Mouse (Mus musculus) c-Kit-positive CD71-positive TER-119-negative erythroid progenitor cells, embryonic 14.5 days (primary cell): ENCODE measurements around the gene Gdi2.

ENCODE experiments used
- DNase-seq: peaks from one replicate; pipeline ENCODE4 v3.0.0-alpha.2; 2013; ENCODE audit warnings: low read depth

The Gdi2 gene

DNA sequence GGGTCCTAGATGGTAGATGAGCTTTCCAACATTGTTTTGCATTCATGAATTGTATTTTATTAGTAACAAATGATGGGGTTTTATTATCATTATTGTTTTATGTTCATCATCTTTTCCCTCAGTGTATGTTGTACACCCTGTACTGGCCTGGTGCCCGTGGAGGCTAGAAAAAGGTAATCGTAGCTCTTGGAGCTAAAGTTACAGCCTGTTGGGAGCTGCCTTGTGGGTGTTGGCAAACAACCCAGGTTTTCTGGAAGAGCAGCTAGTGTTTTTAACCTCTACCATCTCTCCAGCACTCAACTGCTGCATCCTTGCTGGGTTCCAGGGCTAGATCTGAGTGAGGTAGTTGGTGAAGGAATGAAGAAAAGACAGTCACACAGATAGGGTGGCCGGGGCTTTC lies 9.5 kb downstream of the Gdi2 start:
- no peak for DNase-seq

DNA sequence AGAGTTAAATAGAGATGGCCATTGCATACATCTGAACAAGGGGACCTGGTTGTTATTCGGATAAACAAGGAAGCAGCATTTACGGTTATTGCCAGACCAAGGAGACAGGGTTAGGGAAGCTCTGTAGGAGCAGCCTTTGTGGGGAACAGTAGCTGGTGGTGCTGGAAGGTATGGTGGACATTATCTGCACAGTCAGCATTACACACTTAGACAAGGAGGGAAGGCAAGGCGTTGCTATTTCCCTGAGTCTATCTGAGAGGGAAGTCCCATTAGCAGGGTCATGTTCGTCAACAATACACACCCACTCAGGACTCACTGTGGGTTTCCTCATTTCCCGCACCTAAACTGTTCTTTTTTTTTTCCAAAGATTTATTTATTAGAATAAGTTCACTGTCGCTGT lies 10.0 kb downstream of the Gdi2 start:
- DNase-seq = no peak

DNA sequence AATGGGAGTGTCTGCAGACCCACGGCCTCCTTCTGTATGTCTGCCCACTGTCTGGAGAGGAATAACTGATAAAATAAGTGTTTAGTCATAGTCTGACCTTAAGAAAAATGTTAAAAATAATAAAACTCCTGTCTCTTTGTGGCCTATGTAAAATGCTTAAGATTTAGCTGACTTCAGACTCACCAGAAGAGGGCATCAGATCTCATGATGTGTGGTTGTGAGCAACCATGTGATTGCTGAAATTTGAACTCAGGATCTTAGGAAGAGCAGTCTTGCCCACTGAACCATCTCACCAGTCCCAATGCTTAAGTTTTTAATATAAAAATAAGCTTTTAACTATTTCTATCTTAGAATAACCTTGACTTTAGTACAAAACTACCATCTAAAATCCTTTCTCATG lies 25.3 kb downstream of the Gdi2 start:
- DNase-seq = no peak

DNA sequence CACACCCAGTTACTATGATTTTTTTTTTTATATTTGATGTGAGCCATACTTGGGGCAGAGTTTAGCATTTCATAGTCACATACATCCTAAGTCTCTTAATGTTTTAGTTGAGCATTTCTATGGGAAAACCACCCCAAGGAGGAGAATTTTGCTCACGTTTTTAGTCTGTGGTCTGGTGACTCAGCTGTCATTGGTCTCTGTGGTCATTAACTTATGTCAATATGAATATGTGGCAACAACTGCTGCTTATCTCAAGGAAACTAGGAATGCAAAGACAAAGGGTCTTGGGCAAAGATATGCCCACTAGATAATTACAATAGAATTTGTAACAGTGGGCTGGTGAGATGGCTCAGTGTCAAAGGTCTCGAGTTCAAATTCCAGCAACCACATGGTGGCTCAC lies 26.1 kb downstream of the Gdi2 start:
- DNase-seq = no peak

DNA sequence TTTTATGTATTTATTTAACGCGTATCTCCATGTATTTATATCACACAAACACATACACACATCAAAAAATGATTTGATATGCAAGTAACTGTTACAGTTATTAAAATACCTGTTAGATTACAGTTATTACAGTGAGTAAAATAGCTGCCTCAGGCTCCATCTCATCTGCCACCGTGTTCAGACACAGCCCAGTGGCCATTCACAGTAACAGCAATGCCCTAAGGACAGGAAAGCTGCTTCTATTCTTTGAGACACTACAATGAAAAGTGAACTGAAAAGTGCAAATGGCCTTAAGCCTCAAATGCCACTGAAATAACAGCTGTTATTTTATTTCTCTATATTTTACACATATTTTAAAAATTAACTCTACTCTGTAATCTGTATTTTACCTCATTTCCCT lies 52.9 kb downstream of the Gdi2 start:
- no peak for DNase-seq

DNA sequence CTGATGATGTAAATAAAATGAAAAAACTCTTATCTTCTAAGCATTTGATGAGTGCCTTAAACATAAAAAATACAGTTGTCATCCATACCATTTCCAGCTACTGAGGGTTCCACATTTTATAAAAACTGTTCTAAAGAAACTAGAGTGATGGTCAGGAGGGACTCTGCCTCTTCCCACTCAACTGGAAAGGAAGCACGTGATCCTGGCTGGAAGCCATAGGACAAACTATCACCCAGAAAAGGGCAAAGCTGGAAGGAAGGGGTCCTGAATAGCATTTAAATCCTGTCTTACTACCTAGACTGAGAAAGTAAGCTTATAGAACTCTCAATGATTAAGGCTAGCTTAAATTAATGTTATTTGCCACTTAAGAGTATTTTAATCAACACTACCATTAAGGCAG lies 56.4 kb downstream of the Gdi2 start:
- DNase-seq = no peak

DNA sequence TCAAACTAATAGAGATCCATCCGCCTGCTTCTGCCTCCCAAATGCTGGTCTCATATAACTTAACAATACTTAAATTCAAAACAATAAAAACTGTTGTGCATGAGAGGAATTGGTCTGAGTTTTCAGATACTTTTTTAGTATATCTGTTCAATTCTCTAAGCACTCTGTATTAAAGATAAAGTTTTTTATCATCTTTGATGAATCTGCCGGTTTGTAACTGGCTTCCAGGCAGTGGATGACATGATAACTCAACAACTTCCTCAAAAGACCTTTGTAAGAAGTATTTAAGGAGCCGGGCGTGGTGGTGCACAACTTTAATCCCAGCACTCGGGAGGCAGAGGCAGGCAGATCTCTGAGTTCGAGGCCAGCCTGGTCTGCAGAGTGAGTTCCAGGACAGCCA lies 58.4 kb downstream of the Gdi2 start:
- DNase-seq = no peak

DNA sequence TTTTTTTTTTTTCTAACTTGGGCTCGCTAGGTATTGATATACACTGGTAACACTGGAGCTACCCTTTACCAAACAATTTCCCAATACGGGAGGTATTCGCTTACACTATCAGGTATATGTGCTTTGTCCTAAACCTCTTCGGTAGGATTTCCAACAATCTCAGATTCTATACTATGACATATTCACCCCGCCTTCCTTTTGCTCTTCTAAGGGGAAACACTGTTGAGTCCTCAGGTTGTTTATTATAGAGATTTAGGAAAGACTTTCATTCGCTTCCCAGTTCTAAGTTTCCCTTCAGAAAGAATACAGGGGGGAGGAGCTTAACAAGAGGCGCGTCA lies 71.9 kb downstream of the Gdi2 start:
- no peak for DNase-seq

DNA sequence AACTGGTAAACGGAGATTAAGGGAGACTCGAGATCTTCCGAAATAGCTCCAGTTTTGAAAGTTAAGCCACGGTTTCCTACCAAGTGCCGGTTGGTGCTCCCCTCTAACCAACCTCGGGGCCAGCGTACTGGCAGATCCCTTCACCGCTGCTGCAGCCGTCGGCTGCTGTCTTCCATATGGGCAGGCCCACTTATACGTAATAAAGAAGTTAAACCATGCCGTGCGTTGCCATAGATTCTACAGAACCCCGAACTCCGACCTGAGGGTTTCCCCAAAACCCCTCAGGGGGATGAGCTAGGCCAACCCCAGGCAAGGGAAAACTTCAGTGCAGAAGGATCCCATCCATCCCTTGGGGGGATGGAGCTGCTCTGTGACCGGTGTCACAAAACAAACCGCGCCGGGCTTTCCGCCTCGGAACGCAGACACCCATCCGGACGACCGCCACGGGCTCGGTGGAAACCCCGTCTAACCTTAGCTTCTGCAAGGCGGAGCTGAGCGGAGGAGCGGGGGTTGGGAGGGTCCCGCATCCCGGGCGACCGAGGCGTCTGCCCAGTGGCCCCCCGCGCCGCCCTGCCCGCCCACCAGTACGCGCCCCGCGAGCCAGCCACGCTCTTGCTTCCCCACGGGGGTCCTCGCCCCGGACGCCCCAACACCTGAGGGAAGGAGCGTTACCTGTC lies 72.4 kb downstream of the Gdi2 start:
- DNase-seq = peak; percentile 50

DNA sequence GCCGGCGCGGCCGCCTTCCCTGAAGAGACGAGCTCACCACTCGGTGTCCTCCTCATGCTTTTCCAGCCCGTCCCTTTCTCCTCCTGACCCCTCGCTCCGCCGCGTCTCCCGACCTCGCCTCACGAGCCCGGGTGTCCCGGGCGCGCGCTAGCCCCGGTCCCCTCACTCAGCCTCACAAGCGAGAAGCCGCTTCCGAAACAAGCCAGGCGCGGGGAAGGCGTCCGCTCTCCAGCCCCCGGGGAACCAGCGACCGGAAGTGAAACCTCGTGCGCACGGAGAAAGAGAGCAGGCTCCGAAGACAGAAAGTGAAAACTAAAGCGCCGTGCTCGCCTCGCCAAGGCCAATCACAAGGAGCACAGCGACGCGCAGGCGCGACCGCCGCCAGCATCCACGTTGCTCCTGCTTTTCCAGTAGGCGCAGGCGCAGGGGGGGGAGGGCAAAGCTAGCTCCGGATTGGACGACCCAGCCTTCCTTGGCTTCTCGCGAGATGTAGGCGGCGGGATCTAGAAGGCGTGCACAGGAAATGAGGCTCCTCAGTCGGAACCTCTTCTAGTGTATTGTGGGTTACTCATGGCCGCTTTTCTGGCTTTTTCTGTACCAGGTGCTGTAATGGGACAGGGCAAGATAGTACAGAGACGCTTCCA lies 73.1 kb downstream of the Gdi2 start, which contains the start of gene Fam208b:
Fam208b (minus strand) TSS at position 314 of the 644 bp plus-strand sequence.
- peak; percentile 93 for DNase-seq
